24 mouse cellular contexts compared by ENCODE assay signal in genomic region chr13:34157596-34158157, GRCm38 (mm10). TPM values are rescaled to one million over a fixed set of nuclear protein-coding genes. Genes with fewer than 3 reads are reported as not detected.
A peak's percentile ranks its signal among the peaks of the same experiment; 100 is the strongest.
DNase-seq lines count a peak whose midpoint lies in the region; ATAC-seq and TF ChIP-seq lines count a peak whose summit lies in the region.
"Had no signal": no experiment of that assay in that cellular context is flagged by ENCODE, and none has a peak within 500 bp of the region (broad histone marks: within the 10 kb centered on the region; RNA-seq: fewer than 3 reads in every experiment).

No protein-coding gene starts in this region.

- H3K4me2 ChIP-seq in heart, embryonic 16.5 days (ENCODE audit: low read depth, low read length) = no peak overlapping the region
- H3K4me2 ChIP-seq: embryonic facial prominence, embryonic 13.5 days; heart, embryonic 11.5 days; hindbrain, embryonic 14.5 days; limb, embryonic 13.5 days; liver, embryonic 11.5 days; midbrain, embryonic 12.5 days had no signal

- H3K4me3 ChIP-seq in heart, embryonic 16.5 days (ENCODE audit: low read length) = no peak overlapping the region
- no peak overlapping the region for H3K4me3 ChIP-seq in left cerebral cortex, adult 2 months
- H3K4me3 ChIP-seq in ES-E14 (ENCODE audit: insufficient read depth in 1 of 2, low read depth in 1 of 2, low read length in 2 of 2, poor library complexity in 1 of 2, severe bottlenecking in 1 of 2) = no peak overlapping the region
- H3K4me3 ChIP-seq: embryonic facial prominence, embryonic 13.5 days; forebrain, embryonic 10.5 days; limb, embryonic 13.5 days; megakaryocyte, embryonic 14.5 days; midbrain, embryonic 12.5 days had no signal

- H3K36me3 ChIP-seq in heart, embryonic 16.5 days (ENCODE audit: control insufficient read depth, insufficient read depth) = no peaks in the 10 kb centered on the region
- no peaks in the 10 kb centered on the region for H3K36me3 ChIP-seq in ES-E14 (ENCODE audit: control insufficient read depth, insufficient read depth, low read length, poor library complexity, severe bottlenecking)
- H3K36me3 ChIP-seq: embryonic facial prominence, embryonic 13.5 days; forebrain, embryonic 10.5 days; limb, embryonic 13.5 days; midbrain, embryonic 12.5 days had no signal

- DNase-seq in heart, adult 8-10 months (ENCODE audit: low spot score) = no peak
- no peak for DNase-seq in left cerebral cortex, adult 2 months (ENCODE audit: extremely low spot score in 1 of 2, low spot score in 2 of 2)
- DNase-seq in left cerebral cortex, adult 8-10 months (ENCODE audit: low spot score in 2 of 2) = no peak
- DNase-seq in ES-E14 (ENCODE audit: low read depth, low spot score) = no peak
- DNase-seq in gastrocnemius, adult 8-10 months (ENCODE audit: low spot score in 2 of 2) = no peak
- DNase-seq: adrenal gland, postnatal 25 days; B cell, adult 2 months; gastrocnemius, postnatal 14 days; heart, postnatal 14 days; kidney, adult 2 months; layer of hippocampus, adult 9-11 months; lung, postnatal 4 days had no signal

- peak overlapping the region; percentile 90; the same call in 1 of the 2 replicates for H3K27ac ChIP-seq in heart, embryonic 16.5 days (ENCODE audit: low read length)
- H3K27ac ChIP-seq in left cerebral cortex, adult 2 months = no peak overlapping the region
- no peak overlapping the region for H3K27ac ChIP-seq in ES-E14 (ENCODE audit: insufficient read depth, low read depth, low read length, poor library complexity, severe bottlenecking)
- H3K27ac ChIP-seq: midbrain, embryonic 12.5 days had no signal

- H3K27me3 ChIP-seq in heart, embryonic 16.5 days (ENCODE audit: control insufficient read depth, insufficient read depth, low read length) = no peaks in the 10 kb centered on the region
- H3K27me3 ChIP-seq: embryonic facial prominence, embryonic 13.5 days; limb, embryonic 13.5 days; megakaryocyte, embryonic 14.5 days; midbrain, embryonic 12.5 days had no signal

- H3K4me1 ChIP-seq in heart, embryonic 16.5 days (ENCODE audit: control insufficient read depth, insufficient read depth, low read length) = peaks cover 33% of the 10 kb centered on the region
- peaks cover 13% of the 10 kb centered on the region in 2 experiments for H3K4me1 ChIP-seq in ES-E14 (ENCODE audit: control insufficient read depth in 2 of 2, insufficient read depth in 2 of 2, low read length in 2 of 2, poor library complexity in 1 of 2)

- peak; percentile 16 for TF ChIP-seq CTCF in left cerebral cortex, adult 2 months (IDR thresholded peaks at IDR 0.05)

- 88% methylated on average over 3 of the region's 3 CpGs for WGBS in heart, embryonic 16.5 days

- no peak for ATAC-seq in heart, embryonic 16.5 days (replicated peaks; ENCODE audit: extremely low read depth, insufficient read depth, low FRiP score)
- ATAC-seq: forebrain, embryonic 16.5 days; inflammation-experienced regulatory T-cells, adult 6 months had no signal

- no peak overlapping the region for H3K9ac ChIP-seq in heart, embryonic 16.5 days (ENCODE audit: low read length)
- H3K9ac ChIP-seq in ES-E14 (ENCODE audit: insufficient read depth, low read depth, low read length, poor library complexity, severe bottlenecking) = no peak overlapping the region
- H3K9ac ChIP-seq: embryonic facial prominence, embryonic 13.5 days; hindbrain, embryonic 14.5 days; limb, embryonic 13.5 days; midbrain, embryonic 12.5 days had no signal

- H3K9me3 ChIP-seq in heart, embryonic 16.5 days (replicated peaks; ENCODE audit: control insufficient read depth, low read length) = no peaks in the 10 kb centered on the region
- H3K9me3 ChIP-seq in ES-E14 (ENCODE audit: control insufficient read depth, insufficient read depth, low read depth, low read length) = no peaks in the 10 kb centered on the region
- H3K9me3 ChIP-seq: embryonic facial prominence, embryonic 13.5 days; limb, embryonic 13.5 days; megakaryocyte, embryonic 14.5 days had no signal

- intact Hi-C loops in left cerebral cortex, adult 2 months (cut with DNase I) = loop anchor here (5.0 kb wide), 1 partner anchor 200 kb away; no protein-coding TSS in a partner anchor

- in situ Hi-C loops in ES-E14 (cut with MboI; ENCODE audit: low sequenced_read_pairs in 2 of 2, unreplicated experiment in 2 of 2) = no loop called here

TF ChIP-seq in ES-E14, 5 proteins besides CTCF, POLR2A, EP300 and RAD21:
- no peak for TF ChIP-seq HCFC1 (IDR thresholded peaks at IDR 0.05; ENCODE audit: borderline replicate concordance, insufficient read depth, low read length)
- TF ChIP-seq ZNF384 (IDR thresholded peaks at IDR 0.05; ENCODE audit: low read depth, low read length) = no peak
- TF ChIP-seq MAFK (IDR thresholded peaks at IDR 0.05; ENCODE audit: insufficient read depth, low read depth, low read length) = peak; percentile 86
- no peak for TF ChIP-seq ZC3H11A (IDR thresholded peaks at IDR 0.05; ENCODE audit: borderline replicate concordance, low read depth, low read length)
- TF ChIP-seq CHD2 (IDR thresholded peaks at IDR 0.05; ENCODE audit: low read depth, low read length) = no peak

RNA-seq across cellular contexts. Expression of gene Psmg4, which starts 5.1 kb away (rescaled TPM):
- 65.3 and 74.1 TPM in 2 replicates for polyA plus RNA-seq in heart, embryonic 16.5 days (2015; fragmentation: Nextera tagmentation; extraction: Ambion mirVana)
- total RNA-seq in heart, adult 8-10 months (2022) = 10 to 100 TPM; 24.7 to 33.2 (median 31.3) TPM
- 10 to 100 TPM; 19.4 to 20.6 TPM for total RNA-seq in left cerebral cortex, adult 2 months (2021)
- 10 to 100 TPM; 22.1 to 27.2 (median 25.6) TPM for total RNA-seq in left cerebral cortex, adult 8-10 months (2022)
- 80.1 and 99.8 TPM in 2 replicates for total RNA-seq in ES-E14 (2012; rRNA removed)
- 10 to 100 TPM; 13.9 to 19.7 (median 16.9) TPM for total RNA-seq in gastrocnemius, adult 8-10 months (2022)

RNA-seq across cellular contexts. Expression of gene Tubb2b, which starts 27.4 kb away (rescaled TPM):
- polyA plus RNA-seq in heart, embryonic 16.5 days (2015; fragmentation: Nextera tagmentation; extraction: Ambion mirVana) = 52.1 and 56.8 TPM in 2 replicates
- total RNA-seq in heart, adult 8-10 months (2022) = 1 to 10 TPM; 2.3 to 5.9 (median 4.3) TPM
- total RNA-seq in left cerebral cortex, adult 2 months (2021) = 100 to 1,000 TPM; 153 to 177 TPM
- total RNA-seq in left cerebral cortex, adult 8-10 months (2022) = 100 to 1,000 TPM; 158 to 170 (median 167) TPM
- 122 and 139 TPM in 2 replicates for total RNA-seq in ES-E14 (2012; rRNA removed)
- 1 to 10 TPM in 2 of 4 experiments, under 1 TPM in 2; 0.63 to 1.8 (median 1.3) TPM for total RNA-seq in gastrocnemius, adult 8-10 months (2022)
- total RNA-seq: granulocyte monocyte progenitor cell, adult 5-6 weeks had no signal

Comparison
In these comparisons a context has a peak if more than half of its experiments do, and no peak if none do; other contexts are left out.
1. RNA of gene Tubb2b, which starts 27.4 kb away (total RNA-seq): 153 to 177 TPM in left cerebral cortex, adult 2 months, 158 to 170 TPM in left cerebral cortex, adult 8-10 months and 122 to 139 TPM in ES-E14; 2.3 to 5.9 TPM in heart, adult 8-10 months and 0.63 to 1.8 TPM in gastrocnemius, adult 8-10 months; every median in the first group is over 10 times any median in the second.